Mouse (Mus musculus) liver, embryonic 16.5 days (tissue): ENCODE results near the gene Sorbs2. TPM values are rescaled to one million over a fixed set of nuclear protein-coding genes. Genes with fewer than 3 reads are reported as not detected.

ENCODE experiments used
- ATAC-seq: fragments of 200-750 bp; cut with Nextera tagmentation; 2 replicates; pipeline ENCODE4 v1.8.0; 2017; ENCODE audit warnings: low read depth, mild to moderate bottlenecking, moderate number of reproducible peaks, moderate library complexity
- H3K27ac ChIP-seq: fragments of 300-500 bp; sonication (generic); 2 replicates; pipeline ENCODE4 v1.5.1; 2014; ENCODE audit warnings: mild to moderate bottlenecking, low read length
- H3K27me3 ChIP-seq: fragments of 300-500 bp; sonication (generic); 2 replicates; pipeline ENCODE4 v1.6.1; 2014; ENCODE audit warnings: low read depth, low read length, mixed read lengths; ENCODE audit not compliant: control insufficient read depth, insufficient read depth
- H3K36me3 ChIP-seq: fragments of 300-500 bp; sonication (generic); 2 replicates; pipeline ENCODE4 v1.6.1; 2014; ENCODE audit warnings: mild to moderate bottlenecking; ENCODE audit not compliant: control insufficient read depth, insufficient read depth
- H3K4me1 ChIP-seq: fragments of 300-500 bp; sonication (generic); 2 replicates; pipeline ENCODE4 v1.6.1; 2014; ENCODE audit warnings: low read depth, low read length, mixed read lengths; ENCODE audit not compliant: control insufficient read depth
- H3K4me2 ChIP-seq: fragments of 300-500 bp; sonication (generic); 2 replicates; pipeline ENCODE4 v1.6.1; 2014; ENCODE audit warnings: low read depth, low read length, mixed read lengths
- H3K4me3 ChIP-seq: fragments of 300-500 bp; sonication (generic); 2 replicates; pipeline ENCODE4 v1.5.1; 2014; ENCODE audit warnings: low read depth, mild to moderate bottlenecking, low read length
- H3K9ac ChIP-seq: fragments of 300-500 bp; sonication (generic); 2 replicates; pipeline ENCODE4 v1.6.1; 2014; ENCODE audit warnings: low read depth, low read length
- H3K9me3 ChIP-seq: fragments of 300-500 bp; sonication (generic); replicated peaks from 2 replicates; pipeline ENCODE4 v1.6.1; 2016; ENCODE audit warnings: low read length; ENCODE audit not compliant: control insufficient read depth
- WGBS: fragments of 180-500 bp; shearing (Covaris S2); extraction: QIAGEN DNeasy Blood & Tissue Kit; methylation state at CpG from one replicate; pipeline ENCODE4 v1.1.7; 2014; ENCODE audit not compliant: insufficient replicate concordance; 5-methylcytosine and 5-hydroxymethylcytosine counted together
- polyA plus RNA-seq: library from polyadenylated mRNA; unstranded; fragments of >200 nt; fragmentation: Nextera tagmentation; extraction: Ambion mirVana; gene quantifications from 2 replicates; pipeline ENCODE4 v1.2.1, GENCODE M21; 2015

Sorbs2 gene
- polyA plus RNA-seq, 1 experiment from 2014 or later = 13.7 TPM

- H3K27me3 ChIP-seq = no peaks in the 10 kb centered on the region
- 71% methylated on average over 7 of the region's 7 CpGs for WGBS
- no peaks in the 10 kb centered on the region for H3K36me3 ChIP-seq
- H3K27ac ChIP-seq = no peak overlapping the region
- H3K9me3 ChIP-seq = no peaks in the 10 kb centered on the region
- no peak for ATAC-seq
- no peaks in the 10 kb centered on the region for H3K4me1 ChIP-seq
- no peak overlapping the region for H3K4me3 ChIP-seq
- no peak overlapping the region for H3K4me2 ChIP-seq
- no peak overlapping the region for H3K9ac ChIP-seq
Measured at GRCm38 (mm10) chr8:45729850-45730382, 222.3 kb downstream of the Sorbs2 start.

GRCm38 (mm10) chr8:45730795-45731194, 223.2 kb downstream of the Sorbs2 start:
- Histone ChIP-seq H3K4me3 (no peak overlapping the region), H3K4me1 (no peaks in the 10 kb centered on the region), H3K27ac (no peak overlapping the region), H3K36me3 (no peaks in the 10 kb centered on the region), H3K9me3 (no peaks in the 10 kb centered on the region), H3K9ac (no peak overlapping the region), H3K4me2 (no peak overlapping the region), H3K27me3 (no peaks in the 10 kb centered on the region)
- 51% methylated on average over 5 of the region's 5 CpGs for WGBS
- no peak for ATAC-seq

- Histone ChIP-seq H3K4me3 (no peak overlapping the region), H3K27ac (no peak overlapping the region), H3K9me3 (no peaks in the 10 kb centered on the region), H3K36me3 (no peaks in the 10 kb centered on the region), H3K4me1 (no peaks in the 10 kb centered on the region), H3K4me2 (no peak overlapping the region), H3K9ac (no peak overlapping the region), H3K27me3 (no peaks in the 10 kb centered on the region)
- ATAC-seq = no peak
- WGBS = 73% methylated on average over 8 of the region's 8 CpGs
Measured at GRCm38 (mm10) chr8:45734071-45734470, 226.5 kb downstream of the Sorbs2 start.

- H3K4me2 ChIP-seq = no peak overlapping the region
- H3K27me3 ChIP-seq = no peaks in the 10 kb centered on the region
- no peak overlapping the region for H3K9ac ChIP-seq
- 67% methylated on average over 2 of the region's 2 CpGs for WGBS
- H3K9me3 ChIP-seq = no peaks in the 10 kb centered on the region
- no peak overlapping the region for H3K27ac ChIP-seq
- no peaks in the 10 kb centered on the region for H3K4me1 ChIP-seq
- no peak for ATAC-seq
- H3K36me3 ChIP-seq = no peaks in the 10 kb centered on the region
- no peak overlapping the region for H3K4me3 ChIP-seq
Measured at GRCm38 (mm10) chr8:45737266-45737665, 229.7 kb downstream of the Sorbs2 start.

- H3K36me3 ChIP-seq = no peaks in the 10 kb centered on the region
- WGBS = 51% methylated on average over 2 of the region's 2 CpGs
- no peak overlapping the region for H3K4me3 ChIP-seq
- H3K4me1 ChIP-seq = no peaks in the 10 kb centered on the region
- H3K9ac ChIP-seq = no peak overlapping the region
- no peak overlapping the region for H3K27ac ChIP-seq
- ATAC-seq = no peak
- H3K9me3 ChIP-seq = no peaks in the 10 kb centered on the region
- H3K4me2 ChIP-seq = no peak overlapping the region
- no peaks in the 10 kb centered on the region for H3K27me3 ChIP-seq
Measured at GRCm38 (mm10) chr8:45743326-45743725, 235.7 kb downstream of the Sorbs2 start.

- no peak for ATAC-seq
- H3K4me2 ChIP-seq = no peak overlapping the region
- no peaks in the 10 kb centered on the region for H3K9me3 ChIP-seq
- no peaks in the 10 kb centered on the region for H3K4me1 ChIP-seq
- no peak overlapping the region for H3K4me3 ChIP-seq
- no peak overlapping the region for H3K9ac ChIP-seq
- H3K36me3 ChIP-seq = no peaks in the 10 kb centered on the region
- no peak overlapping the region for H3K27ac ChIP-seq
- H3K27me3 ChIP-seq = no peaks in the 10 kb centered on the region
Measured at GRCm38 (mm10) chr8:45743739-45744138, 236.2 kb downstream of the Sorbs2 start.

GRCm38 (mm10) chr8:45751512-45752502, 244.2 kb downstream of the Sorbs2 start:
- Histone ChIP-seq H3K27ac (no peak overlapping the region), H3K4me2 (no peak overlapping the region), H3K4me3 (no peak overlapping the region), H3K36me3 (no peaks in the 10 kb centered on the region), H3K4me1 (no peaks in the 10 kb centered on the region), H3K9me3 (no peaks in the 10 kb centered on the region), H3K9ac (no peak overlapping the region), H3K27me3 (no peaks in the 10 kb centered on the region)
- WGBS = 55% methylated on average over 12 of the region's 12 CpGs
- no peak for ATAC-seq

GRCm38 (mm10) chr8:45755482-45755881, 247.9 kb downstream of the Sorbs2 start:
- H3K9me3 ChIP-seq = no peaks in the 10 kb centered on the region
- H3K4me3 ChIP-seq = no peak overlapping the region
- 71% methylated on average over 9 of the region's 9 CpGs for WGBS
- ATAC-seq = no peak
- no peaks in the 10 kb centered on the region for H3K27me3 ChIP-seq
- no peaks in the 10 kb centered on the region; the same call in none of the 2 replicates for H3K36me3 ChIP-seq
- H3K27ac ChIP-seq = no peak overlapping the region
- no peak overlapping the region for H3K4me2 ChIP-seq
- H3K4me1 ChIP-seq = no peaks in the 10 kb centered on the region
- no peak overlapping the region for H3K9ac ChIP-seq

- Histone ChIP-seq H3K4me1 (no peaks in the 10 kb centered on the region), H3K27me3 (no peaks in the 10 kb centered on the region), H3K4me3 (no peak overlapping the region), H3K9me3 (no peaks in the 10 kb centered on the region), H3K36me3 (no peaks in the 10 kb centered on the region; the same call in none of the 2 replicates), H3K27ac (no peak overlapping the region), H3K9ac (no peak overlapping the region), H3K4me2 (no peak overlapping the region)
- WGBS = 71% methylated on average over 7 of the region's 7 CpGs
- ATAC-seq = no peak
Measured at GRCm38 (mm10) chr8:45755972-45756371, 248.4 kb downstream of the Sorbs2 start.
